Mouse (Mus musculus): ENCODE data around the gene Cpne4.

DNA sequence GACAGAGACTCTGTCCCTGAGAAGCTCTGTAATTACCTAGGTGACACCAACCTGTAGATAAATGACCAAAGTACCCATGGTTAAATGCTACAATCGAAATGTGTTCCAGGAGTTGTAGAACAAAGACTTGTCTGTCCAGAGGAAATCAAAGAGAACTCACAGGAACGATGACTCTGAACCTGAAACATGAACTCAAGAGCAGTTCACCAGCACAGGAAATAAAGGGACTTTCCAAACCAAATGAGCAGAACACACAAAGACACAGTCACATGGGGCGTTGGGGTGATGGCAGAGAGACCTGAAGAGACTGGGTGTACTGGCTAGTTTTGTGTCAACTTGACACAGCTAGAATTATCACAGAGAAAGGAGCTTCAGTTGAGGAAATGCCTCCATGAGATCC lies 329.9 kb downstream of the Cpne4 start:
- TF ChIP-seq CTCF (IDR thresholded peaks at IDR 0.05; ENCODE audit: borderline replicate concordance, control insufficient read depth, extremely low read depth, insufficient read depth, low read length, poor library complexity) (no peak), POLR2A (IDR thresholded peaks at IDR 0.05; ENCODE audit: control insufficient read depth, extremely low read depth, insufficient read depth, low read length, poor library complexity) (no peak)

Data from thymus, adult 2 months (tissue).